Mouse (Mus musculus) intestine, embryonic 14.5 days (tissue): ENCODE data around the gene Rmdn2. TPM values are rescaled to one million over a fixed set of nuclear protein-coding genes. Genes with fewer than 3 reads are reported as not detected.

Experiments
- ATAC-seq: fragments of 200-750 bp; cut with Nextera tagmentation; replicated peaks from 2 replicates; pipeline ENCODE4 v1.8.0; 2017; ENCODE audit warnings: low read depth, moderate number of reproducible peaks, moderate TSS enrichment, moderate library complexity; ENCODE audit not compliant: low FRiP score, low TSS enrichment
- DNase-seq: peaks from one replicate; pipeline ENCODE4 v3.0.0-alpha.2; 2018; ENCODE audit warnings: low spot score
- H3K27ac ChIP-seq: fragments of 300-500 bp; sonication (generic); 2 replicates; pipeline ENCODE4 v1.5.1; 2014; ENCODE audit warnings: low read depth, mild to moderate bottlenecking, control low read depth
- H3K27me3 ChIP-seq: fragments of 300-500 bp; sonication (generic); replicated peaks from 2 replicates; pipeline ENCODE4 v1.6.1; 2014; ENCODE audit warnings: low read length, control low read depth; ENCODE audit not compliant: control insufficient read depth, insufficient read depth
- H3K36me3 ChIP-seq: fragments of 300-500 bp; sonication (generic); 2 replicates; pipeline ENCODE4 v1.6.1; 2014; ENCODE audit warnings: low read length, control low read depth; ENCODE audit not compliant: control insufficient read depth, insufficient read depth
- H3K4me1 ChIP-seq: fragments of 300-500 bp; sonication (generic); replicated peaks from 2 replicates; pipeline ENCODE4 v1.6.1; 2014; ENCODE audit warnings: low read length, control low read depth, mixed read lengths; ENCODE audit not compliant: control insufficient read depth, insufficient read depth
- H3K4me2 ChIP-seq: fragments of 300-500 bp; sonication (generic); 2 replicates; pipeline ENCODE4 v1.6.1; 2014; ENCODE audit warnings: low read length
- H3K4me3 ChIP-seq: fragments of 300-500 bp; sonication (generic); 2 replicates; pipeline ENCODE4 v1.5.1; 2014; ENCODE audit warnings: low read depth, low read length, control low read depth, mixed read lengths
- H3K9ac ChIP-seq: fragments of 300-500 bp; sonication (generic); 2 replicates; pipeline ENCODE4 v1.6.1; 2014; ENCODE audit warnings: mild to moderate bottlenecking, low read length
- H3K9me3 ChIP-seq: fragments of 300-500 bp; sonication (generic); 2 replicates; pipeline ENCODE4 v1.6.1; 2016; ENCODE audit warnings: low read length, control low read depth; ENCODE audit not compliant: control insufficient read depth
- WGBS: fragments of 180-500 bp; shearing (Covaris S2); extraction: QIAGEN DNeasy Blood & Tissue Kit; methylation state at CpG from one replicate; pipeline ENCODE4 v1.1.7; 2014; 5-methylcytosine and 5-hydroxymethylcytosine counted together
- polyA plus RNA-seq: library from polyadenylated mRNA; unstranded; fragments of >200 nt; fragmentation: Nextera tagmentation; extraction: Ambion mirVana; gene quantifications from 2 replicates; pipeline ENCODE4 v1.2.1, GENCODE M21; 2014

The Rmdn2 gene
- polyA plus RNA-seq, 1 experiment from 2014 or later: 8.3 TPM

- H3K4me2 ChIP-seq: no peak overlapping the region
- H3K27me3 ChIP-seq: peaks cover 2% of the 10 kb centered on the region; the same call in 1 of the 2 replicates
- WGBS: 38% methylated on average over 2 of the region's 2 CpGs
Measured at GRCm38 (mm10) chr17:79605794-79606193, 5.9 kb upstream of the Rmdn2 start.

DNA sequence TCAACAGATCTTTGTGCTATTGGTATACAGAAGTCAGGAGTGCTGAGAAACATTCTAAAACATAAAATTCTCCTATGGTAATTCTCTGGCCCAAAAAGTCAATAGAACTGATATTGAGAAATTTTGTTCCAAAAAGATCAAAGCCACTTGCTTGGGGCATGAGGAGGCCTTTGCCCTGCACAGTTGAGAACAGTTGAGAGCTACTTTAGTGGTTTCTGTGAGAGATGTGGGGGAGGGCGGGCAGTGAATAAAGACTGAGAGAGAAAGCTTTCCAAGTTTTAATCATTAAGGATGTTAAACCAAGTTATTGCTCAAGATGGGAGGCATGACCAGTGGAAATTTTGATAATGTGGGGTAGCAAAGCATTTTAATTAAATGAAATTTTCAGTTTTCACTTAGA is 2.0 kb upstream of the Rmdn2 start:
- Histone ChIP-seq H3K4me3 (no peak overlapping the region), H3K36me3 (no peaks in the 10 kb centered on the region), H3K4me2 (no peak overlapping the region), H3K27ac (no peak overlapping the region), H3K9ac (no peak overlapping the region), H3K27me3 (0 out of 2 replicates have a peak, but pooled peaks cover 2% of the 10 kb centered on the region), H3K4me1 (no peaks in the 10 kb centered on the region), H3K9me3 (no peaks in the 10 kb centered on the region)
- WGBS: 86% methylated on average over 1 of the region's 1 CpGs
- DNase-seq (no peak), ATAC-seq (no peak)

More at GRCm38 (mm10) chr17:79605794-79606193, 5.9 kb upstream of the Rmdn2 start:
- H3K4me3 ChIP-seq: no peak overlapping the region
- ATAC-seq: no peak
- H3K9me3 ChIP-seq: no peaks in the 10 kb centered on the region
- H3K27ac ChIP-seq: no peak overlapping the region
- no peaks in the 10 kb centered on the region for H3K4me1 ChIP-seq
- H3K9ac ChIP-seq: no peak overlapping the region
- DNase-seq: no peak
- no peaks in the 10 kb centered on the region for H3K36me3 ChIP-seq

DNA sequence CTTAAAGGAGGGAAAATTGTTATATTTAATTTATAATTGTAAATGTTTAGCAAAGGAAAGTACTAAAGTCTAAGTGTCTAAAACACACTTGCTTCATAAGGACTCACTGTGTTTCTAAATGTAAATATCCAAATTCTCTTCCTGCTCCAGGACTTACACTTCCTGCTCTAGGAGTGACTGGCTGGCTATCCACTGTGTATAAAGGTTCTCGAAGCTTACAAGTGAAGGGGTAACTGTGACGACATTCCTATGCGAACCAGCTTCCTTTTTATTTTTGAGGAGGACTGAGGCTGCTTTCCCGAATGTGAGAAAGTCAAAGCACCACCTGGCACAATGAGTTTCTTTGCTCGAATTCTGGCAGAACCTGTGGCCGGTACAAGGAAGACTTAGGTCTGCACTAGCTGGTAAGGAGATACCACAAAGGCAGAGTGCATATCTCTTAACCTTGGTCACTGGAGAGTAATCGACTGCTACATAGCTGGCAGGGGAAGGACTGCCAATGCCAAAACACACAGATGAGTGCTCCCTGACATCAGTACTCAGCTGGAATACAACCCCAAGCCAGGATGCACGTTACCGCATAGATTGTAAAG is 1.4 kb upstream of the Rmdn2 start:
- Histone ChIP-seq H3K4me3 (no peak overlapping the region), H3K27ac (no peak overlapping the region), H3K36me3 (no peaks in the 10 kb centered on the region), H3K4me2 (no peak overlapping the region), H3K9ac (no peak overlapping the region), H3K9me3 (no peaks in the 10 kb centered on the region), H3K27me3 (0 out of 2 replicates have a peak, but pooled peaks cover 2% of the 10 kb centered on the region), H3K4me1 (no peaks in the 10 kb centered on the region)
- WGBS: 72% methylated on average over 9 of the region's 9 CpGs
- DNase-seq: no peak
- no peak for ATAC-seq

DNA sequence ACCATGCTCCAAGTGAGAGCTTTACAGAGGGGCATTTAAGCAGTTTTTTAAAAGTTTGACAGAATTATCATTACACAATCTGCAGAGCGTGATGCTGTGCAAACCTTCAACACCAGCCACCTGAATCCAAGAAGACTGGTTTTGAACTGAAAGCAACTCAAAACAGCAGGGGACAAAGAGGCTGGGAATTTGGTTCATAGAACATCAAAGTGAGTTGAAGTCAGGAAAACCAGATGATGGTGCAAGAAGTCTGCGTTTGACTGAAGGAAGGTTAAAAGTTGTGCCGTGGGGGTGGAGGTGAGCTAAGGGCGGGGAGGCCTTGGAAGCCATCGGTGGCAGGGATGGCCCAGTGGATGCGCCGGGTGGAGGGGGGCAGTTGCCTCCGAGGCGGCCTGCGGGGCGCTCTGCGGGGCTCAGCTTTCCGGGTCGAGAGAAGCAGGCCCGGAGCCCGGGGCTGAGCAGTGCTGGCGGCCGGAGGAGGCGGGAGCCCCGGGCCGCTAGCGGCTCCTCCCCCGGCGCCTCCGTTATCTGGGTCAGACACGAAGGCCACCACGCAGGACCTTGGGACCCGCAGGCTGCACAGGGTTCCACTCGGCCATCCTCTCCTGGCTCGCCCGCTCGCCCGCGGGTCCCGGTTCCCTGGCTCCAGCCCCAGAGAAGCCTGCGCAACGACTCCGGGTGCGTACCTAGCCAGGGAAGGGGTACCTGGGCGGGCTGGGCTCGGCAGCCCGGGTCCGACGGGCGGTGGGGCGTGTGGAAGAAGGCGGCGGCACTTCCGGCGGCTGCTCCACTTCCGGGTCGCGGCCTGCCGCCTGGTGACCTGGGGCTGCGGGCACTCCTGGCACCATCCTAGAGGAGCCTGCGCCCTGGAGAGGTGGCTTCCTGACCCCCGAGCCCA is 3.3 kb downstream of the Rmdn2 start:
- no peaks in the 10 kb centered on the region for H3K9me3 ChIP-seq
- H3K9ac ChIP-seq: peak overlapping the region; percentile 84
- ATAC-seq (peak; percentile 93), DNase-seq (peak; percentile 87)
- H3K4me2 ChIP-seq: peak overlapping the region; percentile 70
- no peaks in the 10 kb centered on the region for H3K4me1 ChIP-seq
- peak overlapping the region; percentile 75 for H3K27ac ChIP-seq
- 3% methylated on average over 40 of the region's 57 CpGs for WGBS
- no peaks in the 10 kb centered on the region for H3K27me3 ChIP-seq
- H3K4me3 ChIP-seq: peak overlapping the region; percentile 66
- no peaks in the 10 kb centered on the region for H3K36me3 ChIP-seq

DNA sequence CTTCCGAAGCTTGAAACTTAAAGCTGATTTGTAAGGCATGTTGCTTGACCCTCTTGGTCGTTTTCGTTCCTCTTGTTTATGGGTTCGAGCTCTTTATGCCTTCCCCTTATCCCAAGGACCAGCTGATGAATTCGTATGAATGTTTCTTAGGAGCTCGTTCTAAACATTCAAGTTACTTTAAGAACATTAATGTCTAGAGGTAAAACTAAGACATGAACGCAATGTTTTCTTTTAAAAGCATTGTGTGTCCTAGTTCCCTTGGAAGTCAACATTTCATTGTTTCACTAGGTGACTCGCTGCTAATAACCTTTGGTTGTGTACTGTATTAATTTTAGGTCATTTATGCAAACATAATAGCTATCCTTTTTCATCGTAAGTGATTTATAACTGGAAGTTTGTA is 4.2 kb downstream of the Rmdn2 start:
- H3K9me3 ChIP-seq: no peaks in the 10 kb centered on the region
- DNase-seq (no peak), ATAC-seq (no peak)
- H3K27ac ChIP-seq: no peak overlapping the region
- no peaks in the 10 kb centered on the region for H3K4me1 ChIP-seq
- no peaks in the 10 kb centered on the region for H3K27me3 ChIP-seq
- no peaks in the 10 kb centered on the region for H3K36me3 ChIP-seq
- H3K4me2 ChIP-seq: peak overlapping the region; percentile 70
- 83% methylated on average over 9 of the region's 9 CpGs for WGBS
- H3K9ac ChIP-seq: no peak overlapping the region
- peak overlapping the region; percentile 66; the same call in 1 of the 2 replicates for H3K4me3 ChIP-seq

GRCm38 (mm10) chr17:79616621-79617020 is 5.0 kb downstream of the Rmdn2 start:
- Histone ChIP-seq H3K4me3 (no peak overlapping the region), H3K9ac (no peak overlapping the region), H3K36me3 (no peaks in the 10 kb centered on the region), H3K27me3 (no peaks in the 10 kb centered on the region), H3K9me3 (no peaks in the 10 kb centered on the region), H3K4me2 (no peak overlapping the region), H3K4me1 (no peaks in the 10 kb centered on the region), H3K27ac (no peak overlapping the region)
- whole genome bisulfite sequencing: 87% methylated on average over 4 of the region's 4 CpGs
- ATAC-seq (no peak), DNase-seq (no peak)

- Histone ChIP-seq H3K9ac (no peak overlapping the region), H3K9me3 (no peaks in the 10 kb centered on the region), H3K4me1 (no peaks in the 10 kb centered on the region), H3K36me3 (no peaks in the 10 kb centered on the region), H3K4me2 (no peak overlapping the region), H3K4me3 (no peak overlapping the region), H3K27me3 (no peaks in the 10 kb centered on the region), H3K27ac (no peak overlapping the region)
- WGBS: 91% methylated on average over 10 of the region's 10 CpGs
- no peak for ATAC-seq
- no peak for DNase-seq
Measured at GRCm38 (mm10) chr17:79618455-79618854, 6.8 kb downstream of the Rmdn2 start.

DNA sequence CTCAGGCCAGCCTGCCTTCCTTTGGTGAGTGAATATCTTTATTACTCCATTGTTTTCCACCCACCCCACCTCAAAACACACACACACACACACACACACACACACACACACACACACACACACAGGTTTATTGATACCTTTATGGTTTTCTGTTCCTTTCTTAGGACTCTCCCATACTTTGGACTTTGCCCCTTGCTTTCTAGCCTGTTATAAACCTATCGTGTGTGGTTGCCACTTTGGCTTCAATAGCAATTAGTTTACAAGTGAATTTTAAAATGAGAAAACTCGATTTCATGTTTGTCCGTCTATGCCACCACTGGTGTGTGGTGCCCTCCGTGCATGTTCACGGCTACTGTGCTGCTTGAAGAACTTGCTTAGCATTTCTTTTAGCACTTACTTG is 7.3 kb downstream of the Rmdn2 start:
- Histone ChIP-seq H3K4me2 (no peak overlapping the region), H3K4me1 (no peaks in the 10 kb centered on the region), H3K4me3 (no peak overlapping the region), H3K9ac (no peak overlapping the region), H3K27ac (no peak overlapping the region), H3K36me3 (no peaks in the 10 kb centered on the region), H3K9me3 (no peaks in the 10 kb centered on the region), H3K27me3 (no peaks in the 10 kb centered on the region)
- ATAC-seq: no peak
- 88% methylated on average over 5 of the region's 5 CpGs for WGBS
- DNase-seq: no peak
